Mouse (Mus musculus): ENCODE results near the gene March4. TPM values are rescaled to one million over a fixed set of nuclear protein-coding genes. Genes with fewer than 3 reads are reported as not detected.

Gene March4
- polyA plus RNA-seq, 1 experiment from 2014 or later: 0.15 TPM

GRCm38 (mm10) chr1:72426456-72426855, 110.3 kb downstream of the March4 start:
- Histone ChIP-seq H3K27ac (ENCODE audit: low read depth, low read length) (no peak overlapping the region), H3K9me3 (ENCODE audit: control insufficient read depth, low read length) (no peaks in the 10 kb centered on the region), H3K4me3 (ENCODE audit: low read depth, low read length) (no peak overlapping the region), H3K36me3 (ENCODE audit: control insufficient read depth, insufficient read depth, low read length) (no peaks in the 10 kb centered on the region), H3K4me2 (ENCODE audit: low read depth, low read length, severe bottlenecking) (no peak overlapping the region), H3K27me3 (ENCODE audit: control insufficient read depth, insufficient read depth, low read length) (no peaks in the 10 kb centered on the region), H3K9ac (ENCODE audit: low read length) (no peak overlapping the region), H3K4me1 (replicated peaks; ENCODE audit: control insufficient read depth, insufficient read depth, low read length) (no peaks in the 10 kb centered on the region)
- WGBS: 91% methylated on average over 4 of the region's 4 CpGs
- ATAC-seq (replicated peaks; ENCODE audit: low FRiP score) (no peak), DNase-seq (ENCODE audit: low spot score) (no peak)

- no peaks in the 10 kb centered on the region for H3K4me1 ChIP-seq (replicated peaks; ENCODE audit: control insufficient read depth, insufficient read depth, low read length)
- no peaks in the 10 kb centered on the region for H3K36me3 ChIP-seq (ENCODE audit: control insufficient read depth, insufficient read depth, low read length)
- no peak overlapping the region for H3K27ac ChIP-seq (ENCODE audit: low read depth, low read length)
- H3K4me3 ChIP-seq (ENCODE audit: low read depth, low read length): no peak overlapping the region
- H3K27me3 ChIP-seq (ENCODE audit: control insufficient read depth, insufficient read depth, low read length): no peaks in the 10 kb centered on the region
- no peak for ATAC-seq (replicated peaks; ENCODE audit: low FRiP score)
- no peaks in the 10 kb centered on the region for H3K9me3 ChIP-seq (ENCODE audit: control insufficient read depth, low read length)
- no peak for DNase-seq (ENCODE audit: low spot score)
- 94% methylated on average over 4 of the region's 4 CpGs for WGBS
- no peak overlapping the region for H3K9ac ChIP-seq (ENCODE audit: low read length)
- no peak overlapping the region for H3K4me2 ChIP-seq (ENCODE audit: low read depth, low read length, severe bottlenecking)
Measured at GRCm38 (mm10) chr1:72422121-72422520, 114.6 kb downstream of the March4 start.

DNA sequence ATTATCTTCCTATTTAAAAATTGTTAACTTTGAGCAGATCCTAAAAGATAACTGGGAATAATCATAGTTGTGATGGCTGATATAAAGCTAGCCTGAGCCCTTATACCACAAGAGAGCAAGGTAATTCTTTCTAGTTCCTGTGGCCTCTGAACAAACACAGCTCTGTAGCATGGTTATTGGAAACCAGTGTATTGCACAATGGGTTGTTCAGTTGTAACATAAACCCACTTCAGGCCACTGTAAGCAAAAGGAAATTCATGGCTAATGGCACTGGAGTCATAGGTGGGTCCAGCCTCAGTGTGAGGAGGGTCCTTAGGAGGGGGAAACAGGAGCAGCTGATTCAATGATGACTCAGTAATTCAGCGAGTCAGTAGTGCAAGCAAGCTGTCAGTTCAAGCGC, 116.5 kb downstream of the March4 start:
- ATAC-seq (replicated peaks; ENCODE audit: low FRiP score) (no peak), DNase-seq (ENCODE audit: low spot score) (no peak)
- no peaks in the 10 kb centered on the region for H3K4me1 ChIP-seq (replicated peaks; ENCODE audit: control insufficient read depth, insufficient read depth, low read length)
- H3K27ac ChIP-seq (ENCODE audit: low read depth, low read length): no peak overlapping the region
- no peaks in the 10 kb centered on the region for H3K36me3 ChIP-seq (ENCODE audit: control insufficient read depth, insufficient read depth, low read length)
- H3K4me3 ChIP-seq (ENCODE audit: low read depth, low read length): no peak overlapping the region
- H3K27me3 ChIP-seq (ENCODE audit: control insufficient read depth, insufficient read depth, low read length): no peaks in the 10 kb centered on the region
- no peaks in the 10 kb centered on the region for H3K9me3 ChIP-seq (ENCODE audit: control insufficient read depth, low read length)
- no peak overlapping the region for H3K9ac ChIP-seq (ENCODE audit: low read length)
- H3K4me2 ChIP-seq (ENCODE audit: low read depth, low read length, severe bottlenecking): no peak overlapping the region
- 80% methylated on average over 2 of the region's 2 CpGs for WGBS

- no peak overlapping the region for H3K4me2 ChIP-seq (ENCODE audit: low read depth, low read length, severe bottlenecking)
- H3K36me3 ChIP-seq (ENCODE audit: control insufficient read depth, insufficient read depth, low read length): no peaks in the 10 kb centered on the region
Measured at GRCm38 (mm10) chr1:72418744-72419655, 117.7 kb downstream of the March4 start.

DNA sequence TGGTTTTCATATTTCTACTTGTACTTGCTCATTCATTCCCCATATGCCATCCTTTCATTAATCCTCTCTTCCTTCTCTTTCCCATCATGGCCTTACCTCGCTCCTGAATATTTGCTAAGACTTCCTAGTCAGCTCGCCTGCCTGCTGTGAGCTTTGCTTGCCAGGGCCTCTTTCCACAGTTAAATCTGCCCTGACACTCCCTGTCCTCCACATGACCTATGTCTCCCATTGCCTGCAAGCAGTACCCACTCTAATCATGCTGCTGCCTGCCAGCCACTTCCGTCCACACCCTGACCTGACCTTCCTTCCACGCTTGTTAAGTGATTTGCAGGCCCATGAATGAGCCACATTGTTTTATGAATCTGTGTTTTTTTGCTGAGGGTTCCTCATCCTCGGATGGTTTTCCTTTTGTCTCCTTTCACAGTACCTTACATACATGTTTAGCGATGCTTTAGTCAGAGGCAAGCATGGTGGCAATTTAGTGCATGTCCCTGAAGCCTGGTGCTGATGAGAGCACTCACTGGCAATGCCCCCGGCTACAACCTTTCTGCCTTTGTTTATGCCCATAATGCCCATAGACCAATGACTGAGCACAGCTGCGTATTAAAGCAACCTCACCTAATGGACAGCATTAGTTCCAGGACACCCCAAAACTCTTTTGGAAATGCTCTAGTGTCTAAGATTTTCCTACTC, 122.0 kb downstream of the March4 start:
- ATAC-seq (replicated peaks; ENCODE audit: low FRiP score) (no peak), DNase-seq (ENCODE audit: low spot score) (no peak)
- H3K27ac ChIP-seq (ENCODE audit: low read depth, low read length): no peak overlapping the region; the same call in 1 of the 2 replicates
- no peaks in the 10 kb centered on the region for H3K9me3 ChIP-seq (ENCODE audit: control insufficient read depth, low read length)
- H3K9ac ChIP-seq (ENCODE audit: low read length): no peak overlapping the region
- no peaks in the 10 kb centered on the region for H3K27me3 ChIP-seq (ENCODE audit: control insufficient read depth, insufficient read depth, low read length)
- H3K36me3 ChIP-seq (ENCODE audit: control insufficient read depth, insufficient read depth, low read length): no peaks in the 10 kb centered on the region
- H3K4me2 ChIP-seq (ENCODE audit: low read depth, low read length, severe bottlenecking): no peak overlapping the region
- 0 out of 2 replicates have a peak, but pooled peaks cover 3% of the 10 kb centered on the region for H3K4me1 ChIP-seq (replicated peaks; ENCODE audit: control insufficient read depth, insufficient read depth, low read length)
- H3K4me3 ChIP-seq (ENCODE audit: low read depth, low read length): no peak overlapping the region
- 49% methylated on average over 8 of the region's 8 CpGs for WGBS

More at GRCm38 (mm10) chr1:72418744-72419655, 117.7 kb downstream of the March4 start:
- Histone ChIP-seq H3K27ac (ENCODE audit: low read depth, low read length) (no peak overlapping the region), H3K27me3 (ENCODE audit: control insufficient read depth, insufficient read depth, low read length) (no peaks in the 10 kb centered on the region), H3K4me1 (replicated peaks; ENCODE audit: control insufficient read depth, insufficient read depth, low read length) (0 out of 2 replicates have a peak, but pooled peaks cover 3% of the 10 kb centered on the region), H3K4me3 (ENCODE audit: low read depth, low read length) (no peak overlapping the region), H3K9me3 (ENCODE audit: control insufficient read depth, low read length) (no peaks in the 10 kb centered on the region), H3K9ac (ENCODE audit: low read length) (no peak overlapping the region)
- no peak for ATAC-seq (replicated peaks; ENCODE audit: low FRiP score)
- no peak for DNase-seq (ENCODE audit: low spot score)
- WGBS: 70% methylated on average over 8 of the region's 8 CpGs

DNA sequence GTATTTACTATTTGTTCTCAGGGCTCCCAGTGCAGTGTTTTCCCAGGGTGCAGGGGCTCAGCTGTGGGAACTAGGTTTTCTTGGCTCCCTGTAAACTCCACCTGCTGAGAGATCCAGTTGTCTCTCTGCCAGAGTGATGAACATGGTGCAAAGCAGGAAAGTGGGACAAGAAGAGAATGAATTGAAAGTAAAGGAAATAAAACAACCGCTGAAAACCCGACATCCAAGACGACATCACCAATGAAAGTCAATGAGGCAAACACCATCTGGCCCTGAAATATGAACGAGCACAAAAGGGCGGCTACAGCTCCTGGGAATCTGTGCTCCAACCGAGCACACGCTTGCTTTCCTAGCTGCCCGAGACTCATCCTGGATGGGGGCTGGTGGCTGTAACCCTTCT, 122.6 kb downstream of the March4 start:
- no peak overlapping the region for H3K9ac ChIP-seq (ENCODE audit: low read length)
- WGBS: 76% methylated on average over 8 of the region's 8 CpGs
- 0 out of 2 replicates have a peak, but pooled peaks cover 3% of the 10 kb centered on the region for H3K4me1 ChIP-seq (replicated peaks; ENCODE audit: control insufficient read depth, insufficient read depth, low read length)
- H3K27ac ChIP-seq (ENCODE audit: low read depth, low read length): no peak overlapping the region
- H3K4me3 ChIP-seq (ENCODE audit: low read depth, low read length): no peak overlapping the region
- H3K9me3 ChIP-seq (ENCODE audit: control insufficient read depth, low read length): no peaks in the 10 kb centered on the region
- no peaks in the 10 kb centered on the region for H3K27me3 ChIP-seq (ENCODE audit: control insufficient read depth, insufficient read depth, low read length)
- no peaks in the 10 kb centered on the region for H3K36me3 ChIP-seq (ENCODE audit: control insufficient read depth, insufficient read depth, low read length)
- H3K4me2 ChIP-seq (ENCODE audit: low read depth, low read length, severe bottlenecking): no peak overlapping the region
- no peak for DNase-seq (ENCODE audit: low spot score)
- ATAC-seq (replicated peaks; ENCODE audit: low FRiP score): no peak

GRCm38 (mm10) chr1:72413205-72413604, 123.5 kb downstream of the March4 start:
- Histone ChIP-seq H3K4me1 (replicated peaks; ENCODE audit: control insufficient read depth, insufficient read depth, low read length) (0 out of 2 replicates have a peak, but pooled peaks cover 3% of the 10 kb centered on the region), H3K9ac (ENCODE audit: low read length) (no peak overlapping the region), H3K27me3 (ENCODE audit: control insufficient read depth, insufficient read depth, low read length) (no peaks in the 10 kb centered on the region), H3K4me3 (ENCODE audit: low read depth, low read length) (no peak overlapping the region), H3K4me2 (ENCODE audit: low read depth, low read length, severe bottlenecking) (no peak overlapping the region), H3K27ac (ENCODE audit: low read depth, low read length) (no peak overlapping the region), H3K9me3 (ENCODE audit: control insufficient read depth, low read length) (no peaks in the 10 kb centered on the region), H3K36me3 (ENCODE audit: control insufficient read depth, insufficient read depth, low read length) (no peaks in the 10 kb centered on the region)
- 86% methylated on average over 8 of the region's 8 CpGs for whole genome bisulfite sequencing
- DNase-seq (ENCODE audit: low spot score): no peak
- no peak for ATAC-seq (replicated peaks; ENCODE audit: low FRiP score)

DNA sequence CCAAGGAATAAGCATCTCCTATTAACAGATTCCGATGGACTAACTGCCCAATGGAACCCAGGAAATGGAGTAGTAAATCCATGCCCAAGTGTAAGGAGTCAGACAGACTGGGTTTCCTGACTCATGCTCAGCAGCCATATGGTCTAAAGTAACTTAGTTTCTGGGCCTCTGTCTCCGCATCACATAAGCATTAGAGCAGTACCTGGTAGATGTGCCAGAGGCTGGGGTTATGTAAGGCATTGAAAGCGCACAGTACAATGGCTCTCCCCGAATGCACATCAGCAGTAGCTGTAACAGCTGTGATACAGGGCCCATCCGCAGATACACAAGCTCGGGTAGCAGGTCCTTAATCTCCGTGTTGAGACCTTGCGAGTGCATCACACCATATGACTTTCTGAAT, 125.6 kb downstream of the March4 start:
- WGBS: 95% methylated on average over 8 of the region's 8 CpGs

More for the DNA sequence above, 125.6 kb downstream of the March4 start:
- Histone ChIP-seq H3K36me3 (ENCODE audit: control insufficient read depth, insufficient read depth, low read length) (no peaks in the 10 kb centered on the region), H3K27me3 (ENCODE audit: control insufficient read depth, insufficient read depth, low read length) (no peaks in the 10 kb centered on the region), H3K9me3 (ENCODE audit: control insufficient read depth, low read length) (no peaks in the 10 kb centered on the region), H3K9ac (ENCODE audit: low read length) (no peak overlapping the region), H3K4me2 (ENCODE audit: low read depth, low read length, severe bottlenecking) (no peak overlapping the region), H3K4me1 (replicated peaks; ENCODE audit: control insufficient read depth, insufficient read depth, low read length) (0 out of 2 replicates have a peak, but pooled peaks cover 3% of the 10 kb centered on the region), H3K4me3 (ENCODE audit: low read depth, low read length) (no peak overlapping the region), H3K27ac (ENCODE audit: low read depth, low read length) (no peak overlapping the region)
- DNase-seq (ENCODE audit: low spot score): no peak
- ATAC-seq (replicated peaks; ENCODE audit: low FRiP score): no peak
